Mouse (Mus musculus) liver, embryonic 12.5 days (tissue): ENCODE data around the gene Arfgef2. TPM values are rescaled to one million over a fixed set of nuclear protein-coding genes. Genes with fewer than 3 reads are reported as not detected.

Source experiments
- ATAC-seq: fragments of 200-750 bp; cut with Nextera tagmentation; 2 replicates; pipeline ENCODE4 v1.8.0; 2017; ENCODE audit warnings: moderate number of reproducible peaks, mild to moderate bottlenecking, moderate library complexity
- H3K27ac ChIP-seq: fragments of 300-500 bp; sonication (generic); 2 replicates; pipeline ENCODE4 v1.5.1; 2016; ENCODE audit warnings: mild to moderate bottlenecking
- H3K27me3 ChIP-seq: fragments of 300-500 bp; sonication (generic); replicated peaks from 2 replicates; pipeline ENCODE4 v1.6.1; 2016; ENCODE audit warnings: mild to moderate bottlenecking, moderate library complexity
- H3K36me3 ChIP-seq: fragments of 300-500 bp; sonication (generic); 2 replicates; pipeline ENCODE4 v1.6.1; 2016; ENCODE audit warnings: mild to moderate bottlenecking, moderate library complexity
- H3K4me1 ChIP-seq: fragments of 300-500 bp; sonication (generic); 2 replicates; pipeline ENCODE4 v1.6.1; 2016
- H3K4me2 ChIP-seq: fragments of 300-500 bp; sonication (generic); 2 replicates; pipeline ENCODE4 v1.6.1; 2016; ENCODE audit warnings: mild to moderate bottlenecking, moderate library complexity
- H3K4me3 ChIP-seq: fragments of 300-500 bp; sonication (generic); 2 replicates; pipeline ENCODE4 v1.5.1; 2016; ENCODE audit warnings: mild to moderate bottlenecking, moderate library complexity
- H3K9ac ChIP-seq: fragments of 300-500 bp; sonication (generic); 2 replicates; pipeline ENCODE4 v1.6.1; 2016; ENCODE audit warnings: mild to moderate bottlenecking, moderate library complexity
- H3K9me3 ChIP-seq: fragments of 300-500 bp; sonication (generic); replicated peaks from 2 replicates; pipeline ENCODE4 v1.6.1; 2016; ENCODE audit warnings: mild to moderate bottlenecking, moderate library complexity
- WGBS: fragments of 180-500 bp; shearing (Covaris S2); methylation state at CpG from one replicate; pipeline ENCODE4 v1.1.7; 2016; ENCODE audit not compliant: insufficient replicate concordance; 5-methylcytosine and 5-hydroxymethylcytosine counted together
- polyA plus RNA-seq: library from polyadenylated mRNA; unstranded; fragments of >200 nt; fragmentation: Nextera tagmentation; extraction: Ambion mirVana; gene quantifications from 2 replicates; pipeline ENCODE4 v1.2.1, GENCODE M21; 2016

Gene Arfgef2
- polyA plus RNA-seq, 1 experiment from 2014 or later = 8.0 TPM

DNA sequence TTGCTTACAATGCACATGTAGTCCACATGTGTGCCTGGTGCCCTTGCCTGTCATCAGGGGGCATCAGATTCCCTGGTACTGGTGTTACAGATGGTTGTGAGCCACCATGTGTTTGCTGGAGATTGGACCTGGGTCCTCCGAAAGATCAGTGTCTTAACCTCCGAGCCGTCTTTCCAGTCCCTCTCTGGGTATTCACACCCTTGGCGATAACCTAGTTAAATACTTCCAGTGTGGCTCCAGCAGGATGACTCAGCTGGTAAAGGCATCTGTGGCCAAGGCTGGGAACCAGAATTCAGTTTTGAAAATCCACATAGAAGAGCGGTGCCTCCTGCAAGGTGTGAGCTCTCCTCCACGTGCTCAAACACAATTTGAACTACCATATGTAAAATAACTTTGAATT, 128.6 kb downstream of the Arfgef2 start:
- Histone ChIP-seq H3K9me3 (no peaks in the 10 kb centered on the region), H3K27ac (no peak overlapping the region), H3K9ac (no peak overlapping the region), H3K27me3 (no peaks in the 10 kb centered on the region), H3K4me3 (no peak overlapping the region), H3K4me1 (no peaks in the 10 kb centered on the region), H3K4me2 (no peak overlapping the region), H3K36me3 (peaks cover 97% of the 10 kb centered on the region)
- WGBS = 86% methylated on average over 6 of the region's 6 CpGs
- ATAC-seq = no peak

DNA sequence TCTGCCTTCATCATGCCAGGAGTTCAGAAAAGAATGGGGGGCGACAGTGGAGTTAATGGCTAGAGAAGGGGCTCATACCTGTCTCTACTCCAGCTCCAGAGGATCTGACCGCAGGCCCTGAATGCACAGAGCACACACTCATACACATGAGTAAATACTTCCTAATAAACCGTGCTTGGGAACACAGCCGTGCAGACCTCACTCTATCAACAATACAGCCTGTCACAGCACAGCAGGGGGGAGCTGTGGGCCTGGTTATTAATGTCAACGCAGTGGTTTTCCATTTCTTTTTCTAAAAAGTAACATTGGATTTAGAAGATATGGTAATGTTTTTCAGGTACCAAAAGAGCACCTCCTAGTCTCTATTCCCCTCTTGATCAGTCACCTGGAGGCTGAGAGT, 129.0 kb downstream of the Arfgef2 start:
- H3K4me1 ChIP-seq = no peaks in the 10 kb centered on the region
- H3K4me3 ChIP-seq = no peak overlapping the region
- no peak overlapping the region for H3K4me2 ChIP-seq
- H3K36me3 ChIP-seq = peaks cover 97% of the 10 kb centered on the region
- 88% methylated on average over 5 of the region's 5 CpGs for WGBS
- H3K27ac ChIP-seq = no peak overlapping the region
- H3K9ac ChIP-seq = no peak overlapping the region
- no peak for ATAC-seq
- no peaks in the 10 kb centered on the region for H3K9me3 ChIP-seq
- H3K27me3 ChIP-seq = no peaks in the 10 kb centered on the region

DNA sequence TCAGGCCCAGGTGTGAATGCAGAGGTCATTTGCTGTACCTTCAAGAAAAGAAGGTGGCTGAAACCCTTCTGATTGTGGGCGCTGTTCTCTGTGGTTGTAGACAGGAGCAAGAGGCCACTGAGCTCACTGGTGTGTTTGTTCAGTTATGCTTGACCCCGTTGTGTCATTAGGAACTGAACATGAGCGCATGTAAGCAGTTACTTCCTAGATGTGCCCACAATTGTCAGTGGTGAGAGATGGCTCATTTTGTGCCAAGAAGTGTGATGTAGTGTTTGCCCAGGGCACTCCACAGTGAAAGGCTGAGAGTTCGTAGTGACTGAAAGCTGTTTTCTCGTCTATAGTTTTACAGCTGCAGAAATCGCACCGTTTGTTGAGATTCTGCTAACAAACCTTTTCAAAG, 130.2 kb downstream of the Arfgef2 start:
- ATAC-seq = no peak
- no peaks in the 10 kb centered on the region for H3K4me1 ChIP-seq
- no peak overlapping the region for H3K9ac ChIP-seq
- H3K4me3 ChIP-seq = no peak overlapping the region
- no peaks in the 10 kb centered on the region for H3K9me3 ChIP-seq
- peaks cover 95% of the 10 kb centered on the region for H3K36me3 ChIP-seq
- H3K27ac ChIP-seq = no peak overlapping the region
- WGBS = 89% methylated on average over 7 of the region's 7 CpGs
- no peaks in the 10 kb centered on the region for H3K27me3 ChIP-seq
- no peak overlapping the region for H3K4me2 ChIP-seq

DNA sequence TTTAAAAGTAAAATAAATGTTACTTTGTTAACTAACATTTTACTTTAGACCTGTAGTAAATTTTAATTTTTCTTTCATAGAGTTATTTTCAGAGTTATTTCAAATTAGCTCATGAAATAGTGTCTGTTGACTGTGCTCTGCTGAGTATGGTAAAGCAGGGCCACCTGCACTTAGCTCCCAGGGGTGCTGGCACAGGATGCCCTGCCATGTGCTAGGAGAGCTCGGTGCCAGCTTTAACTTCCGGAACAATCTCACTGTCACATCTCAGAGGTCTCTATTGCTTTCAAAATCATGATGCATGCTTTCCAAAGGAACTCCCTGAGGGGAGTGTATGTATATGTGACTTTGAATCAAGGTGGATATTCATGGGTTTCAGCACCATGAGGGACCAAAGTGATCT, 130.8 kb downstream of the Arfgef2 start:
- H3K4me3 ChIP-seq = no peak overlapping the region
- H3K36me3 ChIP-seq = peaks cover 95% of the 10 kb centered on the region
- no peak for ATAC-seq
- H3K27me3 ChIP-seq = no peaks in the 10 kb centered on the region
- WGBS = 89% methylated on average over 2 of the region's 2 CpGs
- no peak overlapping the region for H3K27ac ChIP-seq
- H3K9ac ChIP-seq = no peak overlapping the region
- H3K4me2 ChIP-seq = no peak overlapping the region
- H3K9me3 ChIP-seq = no peaks in the 10 kb centered on the region
- no peaks in the 10 kb centered on the region for H3K4me1 ChIP-seq

DNA sequence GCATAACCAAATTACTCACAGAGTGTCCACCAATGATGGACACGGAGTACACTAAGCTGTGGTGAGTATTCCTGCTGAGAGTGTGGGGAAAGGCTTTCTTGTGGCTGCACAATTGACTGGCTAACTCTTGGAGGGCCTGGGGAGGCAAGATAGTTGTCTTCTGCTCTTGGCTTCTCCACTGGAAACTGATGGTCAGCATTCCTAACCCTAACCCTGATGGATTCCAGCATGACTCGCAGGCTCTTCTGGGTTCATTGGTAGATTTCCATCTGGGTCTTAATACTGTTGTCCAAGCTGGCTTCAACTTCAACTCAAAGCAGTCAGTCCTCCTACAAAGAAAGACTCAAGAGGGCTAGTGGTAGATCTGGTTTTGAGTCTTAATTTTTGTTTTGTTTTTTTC, 137.8 kb downstream of the Arfgef2 start:
- 80% methylated on average over 2 of the region's 2 CpGs for WGBS
- H3K4me2 ChIP-seq = no peak overlapping the region
- H3K4me3 ChIP-seq = no peak overlapping the region
- no peak overlapping the region for H3K27ac ChIP-seq
- no peak for ATAC-seq
- H3K9ac ChIP-seq = no peak overlapping the region
- H3K4me1 ChIP-seq = no peaks in the 10 kb centered on the region
- H3K36me3 ChIP-seq = peaks cover 97% of the 10 kb centered on the region
- no peaks in the 10 kb centered on the region for H3K27me3 ChIP-seq
- no peaks in the 10 kb centered on the region for H3K9me3 ChIP-seq

- H3K4me1 ChIP-seq = no peaks in the 10 kb centered on the region
- H3K9ac ChIP-seq = no peak overlapping the region
- H3K4me3 ChIP-seq = no peak overlapping the region
- no peak overlapping the region for H3K27ac ChIP-seq
- no peaks in the 10 kb centered on the region for H3K27me3 ChIP-seq
- no peak for ATAC-seq
- WGBS = 91% methylated on average over 1 of the region's 1 CpGs
- no peak overlapping the region for H3K4me2 ChIP-seq
- H3K36me3 ChIP-seq = peaks cover 97% of the 10 kb centered on the region
- no peaks in the 10 kb centered on the region for H3K9me3 ChIP-seq
These were observed 139.0 kb downstream of the Arfgef2 start for GRCm38 (mm10) chr2:166944346-166944745.

DNA sequence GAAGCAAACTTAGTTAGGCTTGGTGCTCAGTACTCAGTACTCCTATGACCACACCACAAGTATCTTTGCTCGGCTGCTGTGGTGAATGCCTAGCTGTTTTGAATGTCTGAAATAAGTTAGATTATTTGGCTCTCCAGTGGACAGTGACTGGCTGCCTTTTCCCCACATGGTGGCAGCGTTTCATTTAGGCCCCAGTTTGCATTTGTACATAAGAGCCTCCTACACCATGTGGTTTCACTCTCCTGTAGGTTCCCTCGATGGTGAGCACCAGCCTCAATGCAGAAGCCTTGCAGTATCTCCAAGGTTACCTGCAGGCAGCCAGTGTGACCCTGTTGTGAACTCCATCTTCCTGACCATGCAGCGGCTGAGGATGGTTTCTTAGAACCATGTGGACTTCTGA, 140.1 kb downstream of the Arfgef2 start:
- 65% methylated on average over 4 of the region's 4 CpGs for WGBS
- no peak overlapping the region for H3K27ac ChIP-seq
- no peaks in the 10 kb centered on the region for H3K27me3 ChIP-seq
- H3K4me2 ChIP-seq = no peak overlapping the region
- H3K9me3 ChIP-seq = no peaks in the 10 kb centered on the region
- H3K4me3 ChIP-seq = no peak overlapping the region
- H3K36me3 ChIP-seq = peaks cover 99% of the 10 kb centered on the region
- H3K4me1 ChIP-seq = no peaks in the 10 kb centered on the region
- ATAC-seq = peak; percentile 21; the same call in 1 of the 2 replicates
- H3K9ac ChIP-seq = no peak overlapping the region

Other genes with a start within 250 kb of the Arfgef2 start
- gene Prex1, start 91.8 kb upstream of the Arfgef2 start, polyA plus RNA-seq = 16.4 and 17.5 TPM in 2 replicates
- gene Trp53rkb, start 13.1 kb upstream of the Arfgef2 start, polyA plus RNA-seq = 5.0 and 6.3 TPM in 2 replicates
- 108 and 109 TPM in 2 replicates for gene Cse1l, start 100.5 kb downstream of the Arfgef2 start, polyA plus RNA-seq
- gene Stau1, start 190.7 kb downstream of the Arfgef2 start, polyA plus RNA-seq = 36.1 and 37.7 TPM in 2 replicates
- gene Ddx27, start 209.6 kb downstream of the Arfgef2 start, polyA plus RNA-seq = 78.8 and 79.3 TPM in 2 replicates